Mouse (Mus musculus): ENCODE results near the gene Smok2b. TPM values are rescaled to one million over a fixed set of nuclear protein-coding genes. Genes with fewer than 3 reads are reported as not detected.
"Not testable (repeated sequence)": the region's sequence is repeated elsewhere in the genome, so short reads cannot be mapped to it uniquely, and the experiment has no call there.

The Smok2b gene
- not detected for total RNA-seq (2021)

DNA sequence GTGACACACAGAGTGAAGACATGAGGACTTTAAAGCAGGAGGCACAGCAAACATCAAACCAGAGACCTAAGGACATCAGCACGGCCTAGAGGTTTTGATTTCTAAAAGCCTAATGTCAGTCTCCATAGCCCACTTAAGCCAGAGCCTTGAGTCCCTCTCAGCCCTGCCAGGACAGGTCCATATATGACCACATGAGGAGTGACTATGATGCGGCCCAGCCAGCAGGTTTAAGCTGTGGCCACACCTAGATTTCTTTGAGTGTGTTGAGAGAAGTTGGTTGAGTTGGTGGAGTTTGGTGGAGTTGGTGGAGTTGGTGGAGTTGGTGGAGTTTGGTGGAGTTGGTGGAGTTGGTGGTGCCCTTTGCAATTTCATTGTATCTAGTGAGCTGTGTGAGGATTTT lies at the start of gene Smok2b:
Gene Smok2b, plus strand, starts transcription at position 301 of the 400 bp plus-strand sequence.
- DNase-seq (ENCODE audit: low spot score in 2 of 2); intact Hi-C loops (cut with DNase I): not testable (repeated sequence)

DNA sequence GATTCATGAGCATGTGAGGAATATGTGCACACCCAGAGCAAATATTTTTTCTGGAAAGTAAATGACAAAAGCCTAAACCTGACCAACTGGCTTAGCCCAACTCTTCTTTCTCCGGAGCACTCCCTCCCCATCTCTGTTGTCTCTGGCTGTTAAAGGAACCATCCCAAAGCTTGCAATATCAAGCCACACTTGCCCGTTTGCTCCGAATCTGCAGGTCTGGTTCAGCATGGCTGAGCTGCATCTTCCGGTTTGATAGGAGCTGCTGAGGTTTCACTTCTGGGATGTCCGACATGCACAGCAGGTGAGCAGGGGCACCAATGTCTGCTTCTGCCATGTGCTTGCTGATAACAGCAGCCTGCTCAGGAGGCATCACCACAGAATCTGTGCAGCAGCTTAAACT lies 49.6 kb upstream of the Smok2b start:
- intact Hi-C loops (cut with DNase I); DNase-seq (ENCODE audit: low spot score in 2 of 2): not testable (repeated sequence)

DNA sequence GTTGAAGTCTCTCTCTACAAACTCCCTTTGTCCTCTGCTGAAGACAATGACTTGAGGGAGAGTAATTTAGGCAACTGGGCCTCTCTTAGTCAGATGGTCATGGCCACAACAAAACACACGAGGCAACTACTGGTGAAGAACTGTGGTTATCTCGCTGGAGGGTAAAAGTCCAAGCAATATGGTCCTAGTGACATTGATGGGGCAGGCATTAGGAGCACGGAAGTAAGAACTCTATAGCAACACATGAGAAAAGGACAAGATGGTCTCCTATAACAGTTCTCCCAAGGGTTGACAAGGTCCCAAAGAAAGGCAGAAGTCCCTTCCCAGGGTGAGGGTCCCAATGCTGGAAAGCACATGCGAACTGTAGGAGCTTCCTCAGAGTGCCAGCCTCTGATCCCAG lies 47.3 kb upstream of the Smok2b start:
- intact Hi-C loops (cut with DNase I); DNase-seq (ENCODE audit: low spot score in 2 of 2): not testable (repeated sequence)

DNA sequence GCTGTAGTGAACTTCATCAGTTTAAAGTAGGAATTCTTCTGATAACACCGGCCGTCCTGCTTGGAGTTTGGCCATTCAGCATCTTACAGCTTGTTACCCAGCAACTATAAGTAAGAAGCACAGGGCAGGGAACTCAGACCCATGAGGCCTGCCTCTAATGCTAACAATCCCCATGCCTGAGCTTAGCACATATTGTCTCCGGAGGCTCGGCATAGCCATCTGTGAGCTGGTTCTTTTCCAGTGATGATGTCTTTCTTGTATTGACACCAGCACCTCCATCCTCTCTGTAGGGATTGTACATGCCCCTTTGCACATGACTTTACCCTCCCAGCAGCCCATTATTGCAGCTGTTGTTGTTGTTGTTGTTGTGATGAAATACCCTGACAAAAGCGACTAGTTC lies 45.5 kb upstream of the Smok2b start:
- DNase-seq (ENCODE audit: low spot score in 2 of 2); intact Hi-C loops (cut with DNase I): not testable (repeated sequence)

DNA sequence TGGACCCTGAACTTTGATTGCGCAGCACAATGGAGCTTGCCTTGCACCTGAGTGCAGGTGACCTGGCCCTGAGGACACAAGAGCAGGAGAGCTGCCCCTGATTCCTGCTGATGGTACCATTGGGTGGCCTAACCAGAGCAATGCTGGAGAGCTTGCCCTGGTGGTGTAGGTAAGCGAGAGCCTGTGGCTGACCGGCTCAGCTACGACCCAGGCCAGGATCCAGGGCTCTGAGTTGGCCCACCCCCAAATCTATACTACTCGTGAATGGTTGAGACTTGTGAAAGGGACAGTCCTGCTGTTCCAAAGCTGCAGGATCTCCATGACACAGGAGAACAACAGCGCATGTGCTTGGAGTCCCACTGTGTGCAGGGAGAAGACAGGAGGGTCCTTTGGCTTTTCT lies 43.5 kb upstream of the Smok2b start:
- DNase-seq (ENCODE audit: low spot score in 2 of 2); intact Hi-C loops (cut with DNase I): not testable (repeated sequence)

DNA sequence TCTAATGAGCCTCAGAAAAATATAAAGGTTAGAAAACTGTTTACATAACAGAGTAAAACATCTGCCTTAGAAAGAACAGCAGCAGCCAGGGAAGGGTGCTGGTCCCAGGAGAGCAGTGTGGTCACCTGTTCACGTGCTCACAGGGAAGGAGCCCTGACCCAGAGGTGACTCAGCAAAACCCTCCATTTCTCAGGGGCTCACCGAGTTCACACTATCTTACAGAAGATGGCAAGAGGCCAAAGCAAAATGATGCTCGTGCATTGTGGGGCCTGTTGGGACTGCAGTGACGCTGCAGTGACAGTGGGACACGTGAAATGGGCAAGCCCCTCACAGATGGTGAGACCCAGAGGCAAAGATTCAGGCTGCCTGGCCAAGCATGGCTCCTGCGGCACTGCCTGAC lies 42.4 kb upstream of the Smok2b start:
- intact Hi-C loops (cut with DNase I) = not testable (repeated sequence)
- DNase-seq (ENCODE audit: low spot score in 2 of 2) = peak; percentile 24 to 31

DNA sequence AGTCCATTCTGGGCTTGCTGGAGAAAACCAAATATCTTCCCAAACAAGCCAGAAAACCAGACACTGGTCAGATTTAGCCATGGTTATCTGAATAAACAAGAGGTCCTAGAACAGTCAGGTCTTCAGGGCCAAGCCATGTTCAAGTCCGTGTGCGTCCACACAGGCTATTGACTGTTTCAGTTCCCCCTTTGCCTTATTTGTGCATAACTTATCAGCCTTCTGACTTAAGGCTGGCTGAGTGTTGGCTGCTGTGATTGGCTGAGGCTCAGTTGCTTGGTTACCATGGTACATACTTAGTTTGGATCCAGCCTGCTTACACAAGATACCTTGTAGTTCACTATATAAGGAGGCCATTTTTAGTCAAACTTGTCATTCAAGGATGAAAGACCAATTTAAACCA lies 41.2 kb upstream of the Smok2b start:
- intact Hi-C loops (cut with DNase I); DNase-seq (ENCODE audit: low spot score in 2 of 2): not testable (repeated sequence)

DNA sequence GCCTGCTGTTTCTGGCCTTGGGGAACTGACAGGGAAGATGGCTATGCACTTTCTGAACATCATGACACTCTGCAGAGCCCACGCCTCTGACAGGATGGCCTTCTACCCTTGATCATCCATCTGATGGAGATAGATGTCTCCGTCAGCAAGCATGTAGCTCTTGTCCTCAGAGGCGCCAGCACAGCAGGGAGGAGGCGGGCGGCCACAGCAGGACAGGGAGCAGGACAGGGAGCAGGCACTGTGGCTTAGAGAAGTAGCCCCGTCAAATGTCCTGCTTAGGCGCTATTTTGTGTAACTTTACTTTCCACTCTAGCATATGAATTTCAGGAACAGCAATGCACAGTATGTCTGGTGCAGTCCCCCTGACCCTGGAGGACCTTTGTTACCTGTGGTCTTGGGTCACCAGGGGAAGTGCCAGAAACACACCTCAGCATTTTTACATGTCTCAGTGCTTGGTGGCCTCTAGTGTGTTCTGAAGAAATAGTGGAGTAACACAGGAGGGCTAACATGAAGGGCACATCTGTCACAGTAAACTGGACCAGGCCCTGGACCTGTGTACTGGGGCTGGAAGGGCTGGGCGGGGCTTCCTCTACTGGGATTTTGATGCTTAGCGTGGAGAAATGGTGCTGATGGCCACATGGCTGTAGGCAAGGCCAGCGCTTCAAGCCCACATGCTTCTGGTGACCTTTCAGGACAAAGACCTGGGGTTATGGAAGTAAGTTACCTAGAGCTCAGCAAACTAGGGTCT lies 39.0 kb upstream of the Smok2b start:
- DNase-seq (ENCODE audit: low spot score in 2 of 2) = not testable (repeated sequence)
- intact Hi-C loops (cut with DNase I) = loop anchor here (5.0 kb wide), 1 partner anchor 306 kb away; no protein-coding TSS in a partner anchor

DNA sequence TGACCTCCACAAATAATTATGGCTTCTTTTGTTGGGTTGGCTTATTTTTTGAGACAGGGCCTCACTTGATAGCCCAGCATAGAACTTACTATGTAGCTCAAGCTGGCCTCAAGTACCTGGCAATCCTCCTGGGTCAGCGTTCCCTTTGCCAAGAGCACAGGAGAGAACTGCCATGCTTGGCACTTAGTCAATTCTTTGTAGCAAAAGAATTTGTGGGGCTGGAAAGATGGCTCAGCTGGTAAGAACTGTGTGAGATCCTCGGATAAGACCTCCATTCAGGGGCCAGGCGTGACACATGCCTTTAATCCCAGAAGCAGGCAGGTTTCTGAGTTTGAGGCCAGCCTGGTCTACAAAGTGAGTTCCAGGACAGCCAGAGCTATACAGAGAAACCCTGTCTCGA lies 33.6 kb upstream of the Smok2b start:
- DNase-seq (ENCODE audit: low spot score in 2 of 2); intact Hi-C loops (cut with DNase I): not testable (repeated sequence)

DNA sequence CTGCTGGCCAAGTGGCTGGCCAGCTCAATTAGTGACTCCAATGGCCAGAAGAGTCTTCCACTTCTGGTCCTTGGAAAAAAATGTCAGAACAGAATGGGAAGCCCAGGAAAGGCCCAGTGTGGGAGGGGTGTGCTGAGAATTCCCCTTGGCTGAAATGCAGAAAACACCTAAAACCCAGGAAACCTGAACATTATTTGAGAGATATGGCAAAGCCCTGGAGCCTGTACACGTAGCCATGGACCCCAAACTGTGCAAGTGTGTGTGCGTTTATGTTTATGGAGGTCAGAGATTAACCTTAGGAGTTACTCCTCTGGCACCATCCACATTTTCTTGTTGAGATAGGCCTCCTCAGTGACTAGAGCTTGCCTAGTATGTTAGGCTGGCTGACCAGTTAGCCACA lies 31.2 kb upstream of the Smok2b start:
- intact Hi-C loops (cut with DNase I); DNase-seq (ENCODE audit: low spot score in 2 of 2): not testable (repeated sequence)

DNA sequence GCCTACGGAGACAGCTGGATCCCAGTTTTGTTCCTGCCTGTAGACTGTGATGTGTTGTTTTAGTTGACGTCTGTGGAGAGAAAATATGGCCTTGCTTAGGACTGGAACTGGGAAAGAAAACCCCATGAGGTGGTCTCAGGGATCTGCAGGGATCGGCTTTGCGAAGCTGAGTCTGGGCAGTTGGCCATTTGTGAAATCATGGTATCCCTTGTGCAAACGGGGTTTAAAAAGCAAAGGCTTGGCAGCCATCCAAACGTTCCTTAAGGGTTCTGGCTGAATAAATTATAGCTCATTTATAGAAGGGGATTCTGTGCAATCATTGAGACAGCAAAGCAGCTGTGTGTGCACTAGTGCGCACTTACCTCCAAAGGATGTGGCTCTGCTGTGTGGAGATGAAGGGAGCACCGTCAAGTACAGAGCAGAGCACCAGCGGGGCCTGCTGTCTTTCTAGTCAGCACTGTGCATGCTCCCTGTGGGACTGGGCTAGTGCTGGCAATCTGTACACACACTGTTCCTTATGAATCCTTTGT lies 30.1 kb upstream of the Smok2b start:
- intact Hi-C loops (cut with DNase I); DNase-seq (ENCODE audit: low spot score in 2 of 2): not testable (repeated sequence)

DNA sequence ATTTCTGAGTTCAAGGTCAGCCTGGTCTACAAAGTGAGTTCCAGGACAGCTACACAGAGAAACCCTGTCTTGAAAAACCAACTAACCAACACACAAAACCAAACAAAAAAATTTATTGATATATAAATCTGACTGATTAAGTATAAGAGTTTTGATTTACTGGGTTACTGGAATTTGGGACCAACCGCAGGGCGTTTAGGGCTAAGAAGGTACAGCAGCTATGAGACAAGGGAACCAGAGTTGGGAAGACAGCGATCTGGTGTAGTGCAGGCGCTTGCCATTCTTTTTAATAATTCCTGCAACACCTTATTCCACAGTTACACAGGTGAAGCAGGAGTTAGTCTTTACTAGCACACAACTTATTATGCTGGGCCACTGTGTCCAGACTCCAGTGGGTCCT lies 28.5 kb upstream of the Smok2b start:
- DNase-seq (ENCODE audit: low spot score in 2 of 2); intact Hi-C loops (cut with DNase I): not testable (repeated sequence)

DNA sequence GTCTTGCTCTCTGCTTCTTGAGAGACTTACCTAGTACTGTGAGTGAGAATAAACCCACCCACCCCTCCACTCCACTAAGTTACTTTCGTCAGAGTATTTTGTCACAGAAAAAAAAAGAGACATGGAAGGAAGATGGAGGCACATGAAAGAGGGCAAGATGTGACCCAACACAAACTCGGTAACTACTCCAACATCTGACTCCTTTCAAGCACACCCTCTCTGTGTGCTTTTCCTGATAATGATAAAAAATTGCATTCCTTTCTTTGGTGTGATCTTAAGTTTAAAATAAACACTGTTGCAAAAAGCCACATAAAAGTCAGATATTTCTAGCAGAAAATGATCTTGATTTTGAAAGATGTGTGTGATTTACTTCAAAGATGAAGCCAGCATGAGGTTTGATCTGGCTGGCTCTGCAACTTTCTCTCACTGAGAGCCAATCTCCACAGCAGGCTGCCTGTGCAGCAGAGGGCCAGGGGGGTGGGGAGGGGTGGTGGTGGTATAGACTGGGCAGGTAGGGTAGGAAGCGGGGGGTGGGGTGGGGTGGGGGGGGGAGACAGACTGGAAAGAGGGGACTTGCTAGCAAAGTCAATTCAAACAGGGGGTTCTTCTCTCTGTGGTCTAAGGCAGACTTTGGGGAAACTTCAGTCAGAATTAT lies 27.5 kb upstream of the Smok2b start:
- DNase-seq (ENCODE audit: low spot score in 2 of 2); intact Hi-C loops (cut with DNase I): not testable (repeated sequence)

DNA sequence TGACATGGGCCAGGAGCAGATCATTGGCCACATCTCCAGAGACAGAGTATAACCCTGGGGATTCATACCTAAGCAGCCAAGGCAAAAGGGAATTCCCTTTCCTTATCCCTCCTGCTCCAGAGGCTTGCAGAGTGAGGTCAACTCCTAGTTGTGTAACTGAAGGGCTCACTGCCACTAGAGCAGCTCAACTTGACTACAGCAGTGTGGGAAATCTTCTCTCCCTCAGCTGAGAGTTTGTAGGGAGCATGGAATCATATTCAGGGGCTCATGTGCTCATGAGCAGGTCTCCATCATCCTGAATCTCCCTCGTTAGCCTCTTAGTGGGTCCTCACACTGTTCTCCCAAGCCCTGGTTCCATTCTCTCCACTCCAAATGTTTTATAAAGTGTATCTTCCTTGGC lies 24.8 kb upstream of the Smok2b start:
- DNase-seq (ENCODE audit: low spot score in 2 of 2); intact Hi-C loops (cut with DNase I): not testable (repeated sequence)

DNA sequence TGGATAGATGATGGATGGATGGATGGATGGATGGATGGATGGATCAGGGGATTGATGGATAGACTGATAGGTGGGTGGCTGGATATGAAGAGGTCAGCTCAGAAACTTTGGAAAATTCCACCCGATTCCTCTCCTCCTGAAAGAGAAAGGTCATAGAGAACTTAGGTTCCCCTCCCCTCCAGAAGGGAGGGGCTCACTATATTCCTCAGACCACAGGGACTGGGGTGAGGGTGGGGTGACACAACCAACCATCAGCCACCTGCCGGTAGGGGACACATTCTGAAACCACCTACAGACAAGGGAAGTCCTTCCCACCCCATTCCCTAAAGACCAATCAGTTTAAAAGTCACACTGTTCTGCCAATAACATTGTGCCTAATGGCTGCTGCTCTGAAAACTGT lies 23.6 kb upstream of the Smok2b start:
- DNase-seq (ENCODE audit: low spot score in 2 of 2) = no peak
- intact Hi-C loops (cut with DNase I) = no loop called here

DNA sequence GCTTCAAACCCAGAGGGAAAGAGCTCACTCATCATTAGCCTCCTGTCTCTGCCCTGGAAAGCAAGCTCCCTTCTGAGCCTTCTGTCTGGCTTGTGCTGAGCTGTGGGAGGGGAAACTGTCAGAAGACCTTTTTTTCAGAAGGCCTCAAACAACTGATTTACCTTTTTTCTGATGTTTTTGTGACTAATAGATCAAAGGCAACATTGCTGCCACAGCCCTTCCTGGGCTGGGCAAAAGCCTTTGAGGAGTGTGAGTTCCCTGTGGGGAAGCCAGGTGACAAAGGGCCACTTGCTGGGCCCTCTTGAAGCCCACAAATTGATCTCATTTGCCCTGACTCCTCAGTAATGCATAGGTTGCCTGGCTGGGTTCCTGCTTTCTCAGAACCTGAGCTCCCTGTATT lies 21.6 kb upstream of the Smok2b start:
- intact Hi-C loops (cut with DNase I); DNase-seq (ENCODE audit: low spot score in 2 of 2): not testable (repeated sequence)

DNA sequence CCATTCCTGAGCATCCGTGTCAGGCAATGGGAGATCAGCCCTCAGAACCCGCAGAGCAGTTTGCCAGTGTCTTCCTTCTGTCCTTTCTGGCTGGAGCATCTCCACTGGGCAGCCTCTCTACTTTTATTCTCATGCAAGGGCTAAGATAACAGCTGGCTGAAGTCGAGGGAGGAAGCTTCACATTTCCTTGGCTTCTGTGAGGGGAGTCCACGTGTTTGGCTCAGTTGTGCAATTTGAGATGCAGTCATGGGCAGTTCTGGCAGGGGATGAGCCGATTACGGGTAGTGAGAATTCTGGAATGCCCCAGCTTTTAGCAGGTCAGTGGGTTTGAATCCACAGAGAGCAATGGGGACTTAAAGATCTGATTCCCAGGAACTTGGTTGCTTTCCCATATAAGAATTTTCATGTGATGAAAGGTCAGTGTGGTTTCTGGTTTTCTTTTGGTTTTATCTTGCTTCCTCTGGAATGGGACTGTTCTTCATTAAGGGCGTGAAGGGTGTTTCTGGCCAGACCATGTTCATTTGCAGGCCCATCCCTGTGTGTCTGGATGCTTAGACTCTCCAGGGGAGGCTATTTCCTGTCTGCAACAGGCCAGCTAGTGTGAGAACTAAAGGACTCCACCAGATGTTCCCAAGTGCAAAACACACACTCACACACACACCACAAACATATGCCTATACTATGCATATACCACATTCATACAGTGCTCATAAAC lies 17.8 kb upstream of the Smok2b start:
- DNase-seq (ENCODE audit: low spot score in 2 of 2) = no peak
- intact Hi-C loops (cut with DNase I) = no loop called here

DNA sequence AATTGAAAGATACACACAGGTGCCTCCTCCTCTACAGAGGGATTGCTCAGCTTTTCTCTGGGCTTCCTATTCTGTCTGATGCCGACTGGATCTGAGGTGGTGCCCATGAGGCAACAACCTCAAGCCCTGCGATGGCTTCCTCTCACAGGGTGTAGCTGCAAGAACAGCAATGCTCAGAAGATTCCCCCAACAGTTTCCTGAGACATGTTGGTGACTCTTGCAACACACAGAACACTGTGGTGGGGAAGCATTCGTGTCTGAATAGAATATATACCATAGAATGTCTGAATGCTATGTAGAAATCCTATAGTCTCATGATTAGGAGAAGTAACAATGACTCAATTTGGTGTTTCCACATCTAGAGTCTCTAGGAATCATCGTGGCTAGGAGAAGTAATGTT lies 15.9 kb upstream of the Smok2b start:
- intact Hi-C loops (cut with DNase I) = no loop called here
- no peak for DNase-seq (ENCODE audit: low spot score in 2 of 2)

DNA sequence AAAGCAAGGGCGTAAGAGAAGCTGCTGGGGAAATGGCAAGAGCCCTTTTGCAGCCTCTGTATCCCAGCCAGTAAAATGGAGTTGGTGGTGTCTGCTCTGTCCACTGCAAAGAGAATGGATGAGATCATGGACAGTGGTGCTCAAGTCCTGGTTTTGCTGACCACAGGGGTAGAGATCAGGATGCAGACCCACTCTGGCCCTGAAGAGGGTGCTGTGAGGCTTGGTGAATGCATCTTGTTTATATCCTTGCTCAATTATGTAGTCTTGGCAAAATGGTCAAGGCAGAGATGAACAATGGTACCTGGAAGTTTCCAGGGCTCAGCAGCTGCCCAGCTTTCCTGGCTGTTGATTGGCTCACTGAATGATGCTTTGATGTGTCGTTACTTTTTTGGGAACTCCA lies 14.5 kb upstream of the Smok2b start:
- DNase-seq (ENCODE audit: low spot score in 2 of 2) = no peak
- intact Hi-C loops (cut with DNase I) = no loop called here

DNA sequence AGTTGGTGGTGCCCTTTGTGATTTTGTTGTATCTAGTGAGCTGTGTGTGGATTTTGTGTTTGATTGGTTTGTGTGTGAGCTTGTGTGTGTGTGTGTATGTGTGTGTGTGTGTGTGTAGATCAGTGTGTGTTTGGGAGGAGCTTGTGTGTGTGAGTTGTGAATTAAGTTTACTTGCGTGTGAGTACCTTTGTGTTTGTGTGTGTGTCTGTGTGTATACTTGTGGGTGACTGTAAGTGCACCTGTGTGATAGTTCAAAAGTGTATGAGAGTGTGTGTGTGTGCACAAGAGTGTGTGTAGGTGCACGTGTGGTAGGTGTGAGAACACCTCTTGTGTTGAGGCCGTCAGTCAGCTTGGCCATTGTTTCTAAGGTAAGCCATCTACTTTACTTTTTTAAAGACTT lies 9.2 kb upstream of the Smok2b start, which contains the start of gene Smok2a:
Gene Smok2a, plus strand, starts transcription at position 301 of the 400 bp plus-strand sequence.
- no peak for DNase-seq (ENCODE audit: low spot score in 2 of 2)
- intact Hi-C loops (cut with DNase I) = no loop called here

All from left cerebral cortex, postnatal 36 days (tissue).